Mouse (Mus musculus) adrenal gland, adult 8-10 months (tissue): ENCODE results near the gene Tsnax. TPM values are rescaled to one million over a fixed set of nuclear protein-coding genes. Genes with fewer than 3 reads are reported as not detected.

ENCODE experiments used
- DNase-seq: peaks from one replicate; pipeline ENCODE4 v3.0.0; 2022
- total RNA-seq, 4 experiments: library from RNA; stranded (reverse); gene quantifications; 2 replicates each; pipeline ENCODE4 v1.2.4; 2022

The Tsnax gene
- 10 to 100 TPM; 87.8 to 97.5 (median 95.5) TPM for total RNA-seq

- peak; percentile 89 for DNase-seq
These were observed at the start of gene Tsnax for GRCm38 (mm10) chr8:125012695-125013627. Tsnax (plus strand) TSS chr8:125012997.

- DNase-seq: no peak
These were observed 49.6 kb upstream of the Tsnax start for GRCm38 (mm10) chr8:124963246-124963645.

DNA sequence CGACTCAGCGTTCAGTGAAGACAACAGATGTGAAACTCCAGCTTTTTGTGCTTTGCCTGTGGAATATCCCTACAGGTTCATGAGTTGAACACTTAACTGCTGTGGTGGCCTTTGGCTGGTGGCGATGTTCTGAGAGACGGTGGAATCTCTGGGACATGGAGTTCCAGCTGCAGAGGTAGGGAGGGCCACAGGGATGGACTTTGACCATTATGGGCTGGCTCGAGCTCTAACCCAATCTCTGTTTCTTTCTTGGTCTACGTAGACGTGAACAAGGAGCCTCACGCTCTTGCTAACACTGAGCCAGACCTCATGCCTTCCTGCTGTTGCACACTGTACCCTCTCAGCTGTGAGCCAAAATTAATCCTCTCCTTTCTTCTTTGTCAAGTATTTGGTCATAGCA, 47.8 kb upstream of the Tsnax start:
- no peak for DNase-seq

DNA sequence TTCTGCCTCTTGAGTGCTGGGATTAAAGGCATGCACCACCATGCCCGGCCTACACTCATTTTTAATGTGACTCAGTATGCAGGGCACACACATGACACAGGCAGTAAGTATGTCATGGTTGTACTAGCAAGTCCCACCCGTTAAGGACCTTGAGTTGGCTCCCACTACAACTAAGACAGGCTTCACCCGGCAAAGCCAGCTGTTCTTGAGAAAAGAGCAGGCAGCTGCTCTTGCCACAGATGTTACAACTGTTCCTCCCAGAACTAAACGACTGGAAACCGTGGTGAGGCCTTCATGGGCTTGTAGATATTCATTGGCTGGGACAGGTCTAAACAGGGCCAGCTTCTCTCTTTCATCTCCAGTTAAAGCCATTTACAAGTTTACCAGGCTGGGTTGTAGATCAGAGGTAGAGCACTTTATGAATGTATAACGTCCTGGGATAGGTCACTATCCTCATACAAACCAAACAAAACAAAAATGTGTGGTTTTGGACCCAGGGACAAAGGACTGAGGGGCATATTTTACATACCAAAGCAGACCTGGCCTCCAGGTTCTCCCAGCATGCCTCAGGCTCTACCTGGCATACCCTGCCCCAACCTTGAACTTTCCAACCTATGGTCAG, 42.4 kb upstream of the Tsnax start:
- DNase-seq: no peak

DNA sequence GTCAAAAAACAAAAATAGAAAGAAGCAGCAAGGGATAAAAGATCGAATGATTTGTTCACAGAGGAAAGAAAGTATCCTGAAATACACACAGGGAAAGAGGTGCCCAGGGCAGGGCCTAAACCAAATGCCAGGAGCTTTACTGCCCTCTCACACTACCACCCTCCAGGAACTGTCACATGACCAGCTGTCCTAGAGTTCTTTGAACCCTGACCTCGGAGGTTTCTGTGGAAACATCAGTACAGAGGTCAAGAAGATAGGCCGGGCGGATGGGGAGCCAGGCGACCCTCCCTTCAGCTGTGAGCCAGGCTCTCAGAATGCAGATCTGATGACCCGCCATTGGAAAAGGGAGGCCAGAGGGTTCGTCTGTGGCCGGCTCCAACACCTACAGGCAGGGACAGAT, 39.6 kb upstream of the Tsnax start:
- no peak for DNase-seq

- DNase-seq: no peak
These were observed 38.5 kb upstream of the Tsnax start for GRCm38 (mm10) chr8:124974254-124974653.

GRCm38 (mm10) chr8:124976211-124976610, 36.6 kb upstream of the Tsnax start:
- DNase-seq: no peak

DNA sequence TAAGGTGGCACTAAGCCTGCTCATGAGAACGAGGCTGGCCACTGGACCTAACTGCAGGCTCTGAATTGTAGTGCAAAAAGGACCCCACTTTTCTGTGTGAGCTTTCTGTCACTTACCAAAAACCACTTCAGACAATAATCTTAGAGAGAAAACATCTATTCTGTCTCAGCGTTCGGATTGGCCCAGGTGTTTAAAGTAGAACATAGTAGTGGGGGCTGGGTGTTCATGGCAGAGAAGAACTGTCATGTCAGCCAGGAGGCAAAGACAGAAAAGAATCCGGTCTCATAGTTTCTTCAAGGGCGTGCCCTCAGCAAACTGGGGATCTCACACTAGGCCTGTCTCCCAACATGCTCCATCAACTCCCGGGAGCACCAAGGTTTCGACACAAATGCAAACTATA, 34.8 kb upstream of the Tsnax start:
- no peak for DNase-seq

DNA sequence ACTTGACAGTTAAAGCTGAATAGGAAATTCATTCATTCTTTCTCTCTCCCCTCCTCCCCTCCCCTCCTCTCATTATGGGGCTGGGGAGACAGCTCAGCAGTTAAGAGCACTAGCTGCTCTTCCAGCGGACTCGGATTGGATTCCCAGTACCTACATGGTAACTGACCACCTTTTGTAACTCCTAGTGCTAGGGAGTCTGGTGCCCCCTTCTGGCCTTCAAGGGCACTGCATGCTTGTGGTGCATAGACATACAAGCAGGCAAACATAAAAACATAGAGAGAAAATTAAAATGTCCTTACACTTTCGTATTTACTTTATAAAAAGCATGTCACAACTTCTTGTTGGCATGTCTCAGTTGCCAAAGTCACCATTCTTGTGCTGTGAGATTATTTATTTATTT, 32.8 kb upstream of the Tsnax start:
- no peak for DNase-seq

- DNase-seq: no peak
These were observed 32.0 kb upstream of the Tsnax start for GRCm38 (mm10) chr8:124980828-124981227.

DNA sequence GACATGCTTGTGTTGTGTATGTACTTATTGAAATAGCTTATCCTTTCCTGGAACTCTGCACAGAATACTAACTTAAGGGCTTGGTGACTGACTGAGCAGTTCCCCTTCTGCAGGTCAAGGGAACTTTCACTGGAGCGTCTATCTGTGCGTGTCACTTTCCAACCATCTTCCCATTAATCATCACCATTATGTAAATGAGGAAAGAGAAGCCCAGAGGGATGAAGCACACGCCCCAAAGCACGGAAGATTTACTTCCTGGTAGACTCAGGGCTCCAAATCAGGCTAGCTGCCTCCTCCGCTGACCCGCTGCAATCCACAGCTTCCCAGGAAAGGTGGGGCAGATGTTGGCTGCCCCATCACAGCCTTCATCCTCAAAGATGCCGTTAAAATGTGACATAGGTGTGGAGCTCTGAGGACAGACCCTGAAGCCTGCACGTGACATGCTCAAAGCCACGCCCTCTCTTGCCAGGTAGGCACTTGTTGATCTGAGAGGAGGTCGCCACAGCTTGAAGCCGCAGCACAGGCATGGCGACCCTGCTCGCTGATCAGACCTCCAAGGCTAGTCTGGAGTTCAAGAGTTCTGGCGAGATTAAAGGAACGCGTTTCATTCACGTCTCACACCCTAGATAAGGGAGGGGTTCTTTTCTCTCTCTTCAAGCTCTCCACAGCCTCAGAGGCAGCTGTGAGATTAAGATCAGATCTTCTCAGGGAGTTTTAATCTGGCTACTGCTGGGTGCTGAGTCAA, 21.7 kb upstream of the Tsnax start:
- DNase-seq: no peak

- no peak for DNase-seq
These were observed 21.2 kb upstream of the Tsnax start for GRCm38 (mm10) chr8:124991668-124991926.

DNA sequence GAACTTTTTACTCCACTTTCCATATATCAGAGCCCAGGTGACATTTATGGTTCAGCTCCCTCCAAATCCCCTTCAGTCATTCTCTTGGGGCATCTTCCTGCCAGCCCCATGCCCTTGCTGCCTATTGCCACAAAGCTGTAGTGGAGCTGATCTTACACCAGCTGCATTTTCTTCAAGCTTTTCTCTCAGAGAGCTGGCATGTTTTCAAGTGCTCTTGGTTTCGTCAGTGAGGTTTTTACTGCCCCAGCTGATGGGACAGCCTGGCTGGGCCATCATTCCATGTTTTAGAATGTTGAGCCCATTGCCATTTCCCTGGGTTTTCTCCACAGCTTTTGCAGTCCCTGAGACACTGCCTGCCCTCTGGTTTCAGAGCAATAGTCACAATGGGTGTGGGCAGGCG, 17.0 kb upstream of the Tsnax start:
- no peak for DNase-seq

GRCm38 (mm10) chr8:125024085-125024484, 11.3 kb downstream of the Tsnax start:
- DNase-seq: no peak

DNA sequence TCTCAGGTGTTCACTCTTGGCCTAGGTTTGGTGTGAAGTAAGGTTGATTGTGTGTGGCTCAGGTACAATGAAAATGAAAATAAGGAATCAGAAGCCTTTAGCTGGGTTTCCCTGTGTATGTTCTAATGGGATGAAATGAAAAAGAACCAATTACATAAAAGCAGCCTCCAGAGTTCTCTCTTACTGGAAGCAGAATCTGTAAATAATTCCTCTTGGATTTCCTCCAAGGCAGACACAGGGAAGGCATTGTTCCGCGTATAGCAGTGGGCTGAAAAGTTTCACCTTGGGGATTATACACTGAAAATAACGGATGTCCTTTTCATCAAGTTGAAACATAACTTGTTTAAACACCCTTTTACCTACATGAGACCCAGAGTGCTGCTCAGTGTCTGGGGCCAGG, 14.4 kb downstream of the Tsnax start:
- no peak for DNase-seq

DNA sequence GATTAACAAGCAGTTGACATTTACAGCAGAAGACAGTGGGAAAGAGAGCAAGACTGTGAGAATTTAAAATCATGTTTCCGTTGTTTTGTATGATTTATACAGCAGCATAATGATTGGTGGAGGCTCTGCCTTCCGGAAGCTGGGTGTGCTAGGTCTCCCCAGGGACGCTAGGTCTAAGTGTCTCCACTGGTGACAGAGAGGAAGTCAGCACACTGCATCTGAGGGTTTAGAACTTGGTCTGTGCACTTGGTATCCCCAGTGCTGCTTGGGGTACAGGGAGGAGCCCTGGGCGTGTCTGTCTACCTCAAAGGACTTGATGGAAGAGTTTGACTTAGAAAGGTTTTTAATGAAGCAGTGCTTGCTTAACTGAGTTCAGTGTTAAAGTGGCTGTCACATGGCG, 16.0 kb downstream of the Tsnax start:
- DNase-seq: no peak

DNA sequence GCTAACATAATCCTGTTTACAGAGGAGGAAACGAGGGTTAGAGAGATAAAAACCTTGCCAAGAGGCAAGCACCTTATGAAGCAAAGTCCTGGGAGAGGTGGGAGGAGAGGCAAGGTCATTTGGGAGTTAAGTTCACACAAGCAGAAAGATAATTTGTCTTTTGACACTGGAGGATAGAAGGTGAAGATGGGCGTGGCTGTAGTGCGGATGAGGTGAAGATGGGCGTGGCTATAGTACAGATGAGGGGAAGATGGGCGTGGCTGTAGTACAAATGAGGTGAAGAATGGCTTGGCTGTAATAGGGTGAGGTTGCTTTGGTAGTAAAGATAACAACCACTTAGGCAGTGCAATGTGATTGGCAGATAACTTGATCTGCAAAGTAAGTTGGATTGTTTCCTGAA, 18.5 kb downstream of the Tsnax start:
- DNase-seq: no peak

- DNase-seq: peak; percentile 33
These were observed 21.9 kb downstream of the Tsnax start for GRCm38 (mm10) chr8:125034669-125035068.

DNA sequence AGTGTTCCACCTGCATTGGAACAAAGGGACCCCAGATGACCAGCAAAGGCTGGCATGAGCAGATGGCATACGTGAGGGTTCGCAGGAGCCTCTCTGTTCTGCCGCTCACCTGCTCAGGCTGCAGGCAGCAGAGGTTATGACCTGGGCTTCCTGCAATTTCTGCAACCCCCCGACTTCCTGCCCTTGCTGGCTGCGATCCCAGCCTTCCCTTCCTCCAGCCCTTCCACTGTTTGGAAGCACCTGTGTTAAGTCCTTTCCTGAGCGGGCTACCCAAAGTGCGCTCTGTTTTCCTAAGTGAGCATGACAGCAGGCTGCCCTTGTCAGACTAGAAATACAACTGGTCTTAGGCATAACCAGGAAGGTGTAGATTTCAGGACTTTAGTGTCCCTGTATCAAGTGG, 24.3 kb downstream of the Tsnax start:
- DNase-seq: no peak

DNA sequence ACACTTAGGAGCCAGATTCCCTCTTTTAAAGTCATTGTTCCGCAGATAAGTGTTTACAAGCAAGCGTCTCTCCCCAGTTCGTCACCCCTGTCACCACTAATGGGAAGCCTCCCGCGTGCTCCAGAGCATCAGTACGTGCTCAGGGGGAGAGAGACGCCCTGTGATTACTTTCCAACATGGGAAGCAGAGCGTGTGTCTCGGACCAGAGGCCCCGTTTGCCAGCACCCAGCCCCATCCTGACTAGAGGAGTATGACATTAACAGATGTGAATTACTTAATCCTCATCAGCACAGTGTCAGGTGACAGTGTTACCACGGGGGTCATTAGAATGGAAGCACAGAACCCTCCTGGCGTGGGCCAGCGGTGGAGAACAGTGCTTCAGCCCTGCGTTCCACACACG, 25.9 kb downstream of the Tsnax start:
- DNase-seq: no peak

DNA sequence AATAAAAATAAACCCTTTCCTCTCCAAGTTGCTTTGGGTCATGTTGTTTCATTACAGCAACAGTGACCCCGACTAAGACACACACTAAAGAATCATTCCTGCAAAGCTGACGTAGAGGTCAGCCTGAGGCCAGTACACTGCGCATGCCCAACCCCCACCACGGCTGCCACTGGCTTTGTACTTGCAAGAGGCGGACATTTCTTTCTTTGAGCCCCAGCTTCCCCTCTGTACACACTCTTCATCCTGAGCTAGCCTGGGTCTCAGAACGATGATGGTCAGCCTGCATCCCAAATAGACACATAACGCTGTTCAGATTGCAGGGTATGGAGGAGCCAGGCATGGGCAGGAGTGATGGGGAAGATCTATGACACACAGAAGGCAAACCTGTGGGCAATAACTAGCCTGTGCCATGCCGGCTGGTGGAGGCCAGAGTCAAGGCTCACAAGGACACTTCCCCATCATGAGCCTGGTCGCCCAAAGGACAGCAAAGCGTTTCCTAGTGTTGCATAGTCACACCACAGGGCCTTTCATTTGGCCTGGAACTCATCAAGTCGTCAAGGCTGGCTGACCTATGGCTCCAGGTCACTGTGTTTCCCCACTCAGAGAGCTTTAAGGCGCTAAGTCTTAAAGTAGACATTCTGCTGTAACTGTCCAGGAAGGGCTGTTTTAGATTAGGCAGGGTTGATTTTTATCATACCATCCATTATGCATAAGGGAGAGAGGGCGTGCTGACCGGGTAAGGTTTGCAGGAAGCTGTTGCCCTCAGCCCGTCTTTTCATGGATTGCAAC, 28.0 kb downstream of the Tsnax start:
- no peak for DNase-seq

DNA sequence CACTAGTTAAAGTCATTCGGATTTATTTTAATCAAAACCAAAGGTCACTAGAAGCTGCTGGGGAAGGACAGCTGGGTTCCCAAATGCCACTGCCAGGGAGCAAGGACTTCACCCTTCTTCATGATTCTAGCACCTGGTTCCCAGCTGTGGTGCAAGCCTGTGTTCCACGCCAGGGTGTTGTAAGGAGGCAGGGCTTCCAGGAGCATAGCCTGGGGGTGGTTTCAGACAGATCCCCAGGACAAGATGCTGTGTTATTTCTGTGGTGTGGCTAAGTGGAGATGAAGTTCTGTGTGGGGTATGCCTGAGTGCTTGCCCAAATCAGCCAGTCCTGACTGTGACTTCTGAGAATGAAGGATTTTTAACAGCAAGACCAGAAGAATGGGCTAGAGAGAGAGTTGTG, 28.7 kb downstream of the Tsnax start:
- DNase-seq: no peak

DNA sequence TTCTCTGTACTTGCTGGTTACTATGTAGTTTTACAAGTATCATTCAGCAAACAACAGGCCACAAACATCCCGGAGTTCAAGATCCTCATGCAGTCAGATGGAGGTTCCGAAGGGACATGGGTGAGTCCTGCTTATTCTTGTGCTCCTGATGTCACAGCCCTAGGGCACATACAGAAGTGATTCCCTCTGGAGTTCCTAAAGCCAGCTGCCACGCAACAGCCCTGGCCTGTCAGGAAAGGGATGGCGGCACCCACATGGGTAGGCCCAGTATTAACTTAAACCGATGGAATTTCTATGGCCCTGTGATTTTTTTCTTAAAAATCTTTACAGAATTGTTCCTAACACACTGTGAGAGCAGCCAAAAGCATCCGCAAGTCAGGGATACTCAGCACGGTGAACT, 30.6 kb downstream of the Tsnax start:
- DNase-seq: no peak
